Mouse (Mus musculus): ENCODE measurements around the gene Slc25a18.

Gene Slc25a18

GRCm38 (mm10) chr6:120773149-120773628 is at the start of gene Slc25a18:
TSS of gene Slc25a18 (plus strand) at chr6:120773578.
- no peak for DNase-seq (ENCODE audit: low spot score)

DNA sequence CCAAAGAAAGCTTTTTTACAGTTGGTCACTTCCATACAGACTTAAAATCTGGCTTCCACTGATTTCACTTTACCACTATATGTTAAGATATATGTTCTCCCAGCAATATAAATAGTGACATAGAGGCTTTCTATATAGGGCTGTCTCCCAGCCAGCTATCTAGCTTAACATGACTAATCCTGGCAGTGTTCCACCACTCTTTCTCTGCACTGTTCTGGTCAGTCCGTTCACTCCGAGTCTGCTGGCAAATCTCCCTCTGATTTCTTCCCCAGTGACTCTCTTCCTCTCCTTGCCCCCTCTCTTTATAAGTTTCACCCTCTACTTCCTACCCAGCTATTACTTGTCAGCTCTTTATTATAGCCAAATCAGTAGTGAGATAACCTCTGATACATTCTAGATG is 47.4 kb upstream of the Slc25a18 start:
- no peak for DNase-seq (ENCODE audit: low spot score)

DNA sequence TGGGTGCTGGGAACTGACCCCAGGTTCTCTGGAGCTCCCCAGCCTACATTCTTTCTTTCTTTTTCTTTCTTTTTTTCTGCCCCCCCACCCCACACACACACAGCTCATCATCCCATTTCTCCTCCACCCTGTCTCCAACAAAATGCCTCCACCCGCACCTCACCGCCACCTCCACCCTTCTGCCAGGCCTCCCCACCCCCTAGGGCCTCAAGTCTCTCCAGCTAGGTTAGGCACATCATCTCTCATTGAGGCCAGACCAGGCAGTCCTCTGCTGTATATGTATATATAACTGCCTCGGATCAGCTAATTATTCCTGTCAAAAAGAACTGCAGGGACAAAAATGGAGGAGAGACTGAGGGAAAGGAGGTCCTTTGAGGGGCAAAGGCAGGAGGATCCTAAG is 37.4 kb upstream of the Slc25a18 start:
- DNase-seq (ENCODE audit: low spot score), result no peak

- DNase-seq (ENCODE audit: low spot score), result no peak
These were observed 36.8 kb upstream of the Slc25a18 start for GRCm38 (mm10) chr6:120736566-120736965.

DNA sequence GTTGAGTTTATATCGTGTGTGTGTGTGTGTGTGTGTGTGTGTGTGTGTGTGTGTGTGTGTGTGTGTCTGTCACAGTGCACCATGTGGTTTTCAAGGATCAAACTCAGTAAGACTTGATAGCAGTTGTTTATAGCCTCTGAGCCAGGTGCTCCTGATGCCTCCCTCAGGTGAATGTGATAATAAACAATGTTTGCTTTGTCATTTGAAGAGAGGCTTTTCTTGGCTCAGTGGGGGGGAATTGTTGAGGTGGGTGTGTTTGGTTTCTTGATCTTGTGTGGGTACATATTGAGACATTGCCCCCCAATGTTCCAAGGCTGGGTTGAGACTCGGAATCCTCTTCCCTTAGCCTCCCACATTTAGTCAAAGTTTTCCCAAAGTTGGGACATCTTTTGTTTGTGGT is 30.2 kb upstream of the Slc25a18 start:
- DNase-seq (ENCODE audit: low spot score), result no peak

- no peak for DNase-seq (ENCODE audit: low spot score)
These were observed 29.1 kb upstream of the Slc25a18 start for GRCm38 (mm10) chr6:120744266-120744665.

DNA sequence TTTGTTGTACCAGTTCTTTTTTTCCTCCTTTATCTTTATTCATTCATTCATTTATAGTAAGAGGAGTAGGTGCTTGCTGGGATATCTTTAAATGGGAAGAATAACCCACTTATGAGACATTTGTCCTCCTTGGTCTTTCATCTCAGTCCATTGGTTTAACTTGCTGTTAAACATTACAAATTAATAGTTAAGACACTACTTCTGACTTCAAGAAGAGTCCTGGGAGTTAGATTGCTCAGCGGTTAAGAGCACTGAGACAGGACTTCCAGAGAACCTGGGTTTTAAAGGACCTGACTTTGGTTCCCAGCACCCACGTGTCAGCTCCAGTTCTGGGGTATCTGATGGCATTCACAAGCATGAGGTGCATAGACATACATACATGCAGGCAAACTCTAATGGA is 27.0 kb upstream of the Slc25a18 start:
- no peak for DNase-seq (ENCODE audit: low spot score)

DNA sequence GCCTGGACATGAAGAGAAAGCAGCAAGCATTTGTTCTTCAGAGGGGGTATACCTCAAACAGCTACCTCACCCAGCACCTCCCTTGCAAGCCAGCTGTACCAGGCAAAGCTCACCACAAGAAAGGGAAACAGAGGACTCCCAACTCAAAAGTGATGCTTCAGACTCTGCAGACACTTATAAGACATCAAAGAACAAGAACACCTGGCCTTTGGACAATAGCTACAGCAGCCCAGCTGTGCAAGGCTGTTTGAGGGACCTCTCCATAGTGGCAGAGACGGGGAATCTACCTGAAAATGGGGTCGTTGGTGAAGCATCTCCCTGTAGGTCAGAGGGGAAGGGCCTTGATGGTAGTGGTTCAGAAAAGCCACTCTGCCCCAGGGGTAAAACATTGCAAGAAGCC is 12.2 kb upstream of the Slc25a18 start:
- DNase-seq (ENCODE audit: low spot score), result no peak

- no peak for DNase-seq (ENCODE audit: low spot score)
These were observed 3.4 kb upstream of the Slc25a18 start for GRCm38 (mm10) chr6:120769972-120770371.

DNA sequence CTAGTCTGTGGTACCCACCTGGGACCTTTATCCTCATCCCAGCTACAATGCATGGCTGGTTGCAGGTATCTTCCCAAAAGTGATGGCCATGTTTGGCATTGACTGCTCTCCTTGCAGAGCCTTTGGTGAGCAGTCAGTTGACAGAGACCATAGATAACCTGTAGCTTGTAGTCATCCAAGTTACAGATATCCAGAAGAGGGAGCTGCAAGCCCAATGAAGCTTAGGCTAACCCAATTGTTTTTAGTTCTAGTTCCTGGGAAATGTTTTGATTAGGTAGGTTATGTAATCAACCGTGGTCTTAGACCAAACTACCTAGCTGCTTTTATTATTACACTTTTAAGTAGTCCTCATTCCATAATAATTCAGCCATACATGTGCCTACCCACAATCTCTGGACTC is 2.0 kb upstream of the Slc25a18 start:
- no peak for DNase-seq (ENCODE audit: low spot score)

GRCm38 (mm10) chr6:120772025-120772424 is 1.4 kb upstream of the Slc25a18 start:
- DNase-seq (ENCODE audit: low spot score), result no peak

- no peak for DNase-seq (ENCODE audit: low spot score)
These were observed 385 bp downstream of the Slc25a18 start for GRCm38 (mm10) chr6:120773763-120774162.

- DNase-seq (ENCODE audit: low spot score), result no peak
These were observed 2.9 kb downstream of the Slc25a18 start for GRCm38 (mm10) chr6:120776286-120776685.

DNA sequence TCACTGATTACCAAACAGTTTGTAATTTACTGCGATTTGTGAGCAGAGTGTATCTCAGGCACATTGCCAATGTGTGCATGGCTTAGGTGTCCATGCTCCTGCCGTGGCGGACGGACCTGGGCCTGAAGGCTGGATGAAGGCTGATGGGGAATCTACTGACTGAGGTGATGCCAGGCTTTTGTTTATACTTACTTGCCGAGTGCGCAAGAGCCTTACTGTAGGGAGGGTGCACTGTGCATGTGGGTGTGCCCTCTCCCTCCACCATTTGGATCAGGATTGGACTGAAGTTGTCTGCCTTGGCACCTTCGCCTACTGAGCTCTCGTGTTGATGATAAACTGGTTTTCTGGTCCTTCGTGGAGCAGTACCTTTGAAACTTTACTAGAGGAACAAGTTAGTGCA is 4.2 kb downstream of the Slc25a18 start:
- DNase-seq (ENCODE audit: low spot score), result no peak

GRCm38 (mm10) chr6:120778226-120778625 is 4.8 kb downstream of the Slc25a18 start:
- DNase-seq (ENCODE audit: low spot score), result no peak

- no peak for DNase-seq (ENCODE audit: low spot score)
These were observed 9.6 kb downstream of the Slc25a18 start for GRCm38 (mm10) chr6:120782948-120783347.

- no peak for DNase-seq (ENCODE audit: low spot score)
These were observed 11.0 kb downstream of the Slc25a18 start for GRCm38 (mm10) chr6:120784351-120784750.

DNA sequence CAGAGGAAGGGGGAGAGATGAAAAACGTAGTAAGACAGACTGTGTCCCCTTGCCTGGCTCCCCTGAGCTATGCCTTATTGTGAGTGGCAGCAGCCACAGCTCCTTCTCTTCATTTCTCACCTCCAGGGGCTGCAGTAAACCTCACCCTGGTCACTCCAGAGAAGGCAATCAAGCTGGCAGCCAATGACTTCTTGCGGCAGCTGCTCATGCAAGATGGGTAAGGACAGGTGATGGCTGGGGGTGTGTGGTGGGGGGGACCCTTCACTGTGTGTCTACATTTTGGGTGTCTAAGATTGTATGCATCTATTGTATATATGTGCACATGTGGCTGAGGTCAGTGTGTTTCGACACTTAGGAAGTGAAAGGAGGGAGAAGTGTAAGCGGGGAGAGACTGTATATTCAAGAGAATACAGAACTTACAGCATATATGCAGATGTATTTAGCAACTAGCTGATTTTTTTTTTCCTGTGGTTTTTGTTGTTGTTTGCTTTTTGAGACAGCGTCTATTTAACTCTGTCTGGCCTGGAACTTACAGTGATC is 14.8 kb downstream of the Slc25a18 start:
- DNase-seq (ENCODE audit: low spot score), result no peak

DNA sequence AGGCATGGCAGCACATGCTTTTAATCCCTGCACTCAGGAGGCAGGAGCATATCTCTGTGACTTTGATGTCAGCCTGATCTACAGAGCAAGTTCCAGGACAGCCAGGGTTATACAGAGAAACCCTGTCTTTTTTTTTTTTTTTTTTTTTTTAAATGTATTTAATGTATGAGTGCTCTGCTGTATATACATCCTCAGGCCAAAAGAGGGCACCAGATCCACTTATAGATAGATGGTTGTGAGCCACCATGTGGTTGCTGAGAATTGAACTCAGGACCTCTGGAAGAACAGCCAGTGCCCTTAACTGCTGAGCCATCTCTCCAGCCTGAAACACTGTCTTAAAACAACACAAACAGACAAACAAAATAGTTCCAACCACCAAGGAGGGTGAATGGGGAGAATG is 15.5 kb downstream of the Slc25a18 start:
- no peak for DNase-seq (ENCODE audit: low spot score)

DNA sequence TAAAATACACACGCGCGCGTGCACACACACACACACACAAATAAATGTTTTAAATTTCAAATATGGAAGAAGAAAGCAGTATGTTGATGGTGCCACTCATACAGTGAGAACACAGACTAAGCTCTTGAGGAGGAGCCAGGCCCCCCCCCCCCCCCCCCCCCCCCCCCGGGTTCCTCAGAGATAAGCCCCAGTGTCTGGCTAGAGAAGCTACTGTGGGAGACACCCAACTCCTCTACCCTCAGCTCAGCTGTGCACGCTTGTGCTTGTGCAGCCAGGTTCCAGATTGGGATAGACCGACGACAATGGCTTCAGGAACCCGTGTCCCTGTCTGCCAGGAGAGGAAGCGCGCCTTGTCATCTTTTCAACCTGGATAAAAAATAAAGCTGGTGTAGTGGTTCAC is 16.8 kb downstream of the Slc25a18 start:
- no peak for DNase-seq (ENCODE audit: low spot score)

GRCm38 (mm10) chr6:120790717-120791116 is 17.3 kb downstream of the Slc25a18 start:
- no peak for DNase-seq (ENCODE audit: low spot score)

DNA sequence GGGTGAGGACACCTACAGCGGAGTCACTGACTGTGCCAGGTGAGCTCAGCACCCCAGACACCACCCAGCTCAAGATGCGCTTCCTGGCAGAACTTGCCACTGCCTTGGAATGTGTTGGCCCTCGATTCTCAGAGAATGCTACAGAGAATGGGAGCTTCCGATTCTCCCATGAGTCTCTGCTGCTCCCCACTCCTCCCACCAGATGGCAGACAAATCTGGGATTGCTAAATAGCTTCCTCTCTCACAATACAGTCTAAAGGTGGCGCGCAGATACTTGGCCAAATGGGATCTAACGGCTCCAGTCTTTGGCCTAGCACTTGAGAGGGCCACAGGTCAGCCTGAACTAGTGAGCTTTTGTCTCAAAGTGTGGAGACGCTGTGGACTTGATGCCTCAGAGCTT is 19.6 kb downstream of the Slc25a18 start:
- no peak for DNase-seq (ENCODE audit: low spot score)

DNA sequence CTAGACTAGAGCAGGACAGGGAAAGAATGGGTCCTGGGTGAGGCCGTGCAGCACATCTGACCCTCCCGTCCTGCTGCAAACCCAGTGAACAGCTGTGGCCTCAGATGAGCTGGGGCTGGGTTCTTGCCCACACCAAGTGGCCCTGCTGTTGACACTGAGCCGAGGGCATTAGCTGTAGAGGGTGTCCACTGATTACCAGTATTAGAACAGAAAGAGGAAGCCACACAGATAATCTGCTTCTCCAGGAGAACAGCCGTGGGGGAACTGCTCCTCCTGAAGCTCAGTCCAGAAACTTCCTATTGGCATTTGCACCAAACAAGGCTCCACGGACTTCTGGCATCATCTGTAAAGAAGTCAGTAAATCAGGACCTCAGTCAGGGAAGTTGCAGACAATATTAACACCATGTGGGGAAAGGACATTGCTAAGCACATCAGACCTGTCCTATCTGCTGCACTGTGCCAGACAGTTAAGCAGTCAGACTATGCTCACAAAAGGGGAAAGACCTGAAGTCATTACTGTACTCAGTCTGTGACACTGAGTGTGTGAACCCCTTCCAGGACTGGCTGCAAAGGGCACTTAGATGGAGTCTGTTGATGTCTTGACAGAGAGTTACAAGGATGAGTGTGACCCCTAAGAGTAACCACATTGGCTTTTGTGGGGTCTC is 22.2 kb downstream of the Slc25a18 start:
- no peak for DNase-seq (ENCODE audit: low spot score)

- DNase-seq (ENCODE audit: low spot score), result no peak
These were observed 22.7 kb downstream of the Slc25a18 start for GRCm38 (mm10) chr6:120796111-120796510.
